Mouse (Mus musculus) Muller cell, postnatal 12 days (primary cell): ENCODE results near the gene Ehf.

Source experiments
- DNase-seq: peaks from one replicate; pipeline ENCODE4 v3.0.0-alpha.2; 2015; ENCODE audit errors: inconsistent ontology term

The Ehf gene

DNA sequence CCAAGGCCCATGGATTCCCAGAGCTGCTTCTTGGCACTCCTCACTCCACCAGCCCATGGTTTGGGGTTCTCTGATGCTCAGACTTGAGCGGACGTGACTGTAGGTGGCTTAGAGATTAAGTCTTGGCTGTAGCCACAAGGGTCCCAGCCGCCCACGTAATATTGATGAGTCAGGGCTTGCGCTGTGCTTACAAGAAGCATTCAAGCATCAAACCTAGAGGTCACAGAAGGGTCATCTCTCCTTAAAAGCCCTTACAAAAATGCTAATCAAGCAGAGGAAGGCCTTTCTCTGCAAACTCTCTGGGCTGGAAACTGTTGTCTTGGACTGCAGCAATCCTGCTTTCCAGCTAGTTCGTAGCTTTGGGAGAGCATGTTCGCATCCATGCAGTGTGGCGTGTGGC is 88.2 kb downstream of the Ehf start:
- peak; percentile 73 for DNase-seq

- DNase-seq, result peak; percentile 37
Observed at GRCm38 (mm10) chr2:103213547-103213946, 89.5 kb downstream of the Ehf start.
